Mouse (Mus musculus) cerebellum, adult 8-10 months (tissue): Measurements from ENCODE around the gene Rinl.

Experiments
- DNase-seq: peaks from one replicate; pipeline ENCODE4 v3.0.0; 2022

Gene Rinl

DNA sequence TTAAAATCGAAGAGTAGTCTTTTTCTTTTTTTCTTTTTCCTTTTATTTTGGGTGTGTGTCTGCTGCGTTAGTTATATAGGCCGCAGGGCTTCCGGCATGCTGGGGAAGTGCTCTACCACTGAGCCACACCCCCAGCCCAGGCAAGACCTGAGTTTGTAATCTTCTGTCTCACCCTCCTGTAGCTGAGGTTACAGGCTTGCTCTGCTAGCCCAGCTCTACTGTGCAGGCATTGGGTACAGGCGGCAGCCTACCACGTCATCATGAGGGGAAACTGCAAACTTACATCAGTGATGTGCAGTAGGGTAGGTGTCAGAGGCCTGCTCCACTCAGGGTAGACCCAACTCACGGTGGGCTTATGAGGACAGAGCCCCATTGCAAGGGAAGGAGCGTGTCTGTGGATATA is 7.5 kb upstream of the Rinl start:
- no peak for DNase-seq

DNA sequence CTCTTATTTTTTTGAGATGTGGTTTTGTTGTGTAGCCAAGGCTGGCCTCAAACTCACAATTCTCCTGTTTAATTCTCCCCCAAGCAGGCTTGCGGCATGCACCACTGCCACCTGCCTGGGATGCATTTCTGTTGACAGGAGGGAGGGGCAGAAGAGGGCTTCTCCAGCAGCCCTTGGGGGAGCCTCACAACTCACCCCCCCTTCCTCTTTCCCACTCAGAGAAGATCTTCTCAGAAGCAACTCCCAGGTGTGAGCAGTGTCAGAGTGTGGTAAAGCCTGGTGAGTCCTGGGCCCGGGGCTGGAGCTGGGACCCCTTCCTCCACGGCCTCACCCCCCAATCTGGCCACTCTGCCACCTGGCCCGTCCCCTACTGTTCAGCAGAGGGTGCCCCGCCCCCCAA is 3.6 kb upstream of the Rinl start:
- DNase-seq, result no peak

DNA sequence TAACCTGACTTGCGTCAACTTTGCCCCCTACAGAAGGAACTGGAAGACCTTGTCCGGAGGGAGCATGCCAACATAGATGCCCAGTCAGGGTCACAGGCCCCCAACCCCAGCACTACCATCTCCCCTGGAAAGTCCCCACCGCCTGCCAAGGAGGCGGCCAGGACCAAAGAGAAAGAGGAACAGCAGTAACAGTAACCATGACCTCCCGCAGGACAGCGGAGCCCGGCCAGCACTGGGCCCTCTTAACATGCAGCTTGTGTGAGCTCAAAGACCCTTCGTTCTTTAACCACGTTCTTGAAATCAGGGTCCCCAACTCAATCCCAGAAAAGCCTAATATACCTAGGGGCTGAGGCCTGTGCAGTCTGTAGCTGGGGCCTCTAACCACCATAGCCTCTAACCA is 885 bp upstream of the Rinl start:
- DNase-seq, result no peak

DNA sequence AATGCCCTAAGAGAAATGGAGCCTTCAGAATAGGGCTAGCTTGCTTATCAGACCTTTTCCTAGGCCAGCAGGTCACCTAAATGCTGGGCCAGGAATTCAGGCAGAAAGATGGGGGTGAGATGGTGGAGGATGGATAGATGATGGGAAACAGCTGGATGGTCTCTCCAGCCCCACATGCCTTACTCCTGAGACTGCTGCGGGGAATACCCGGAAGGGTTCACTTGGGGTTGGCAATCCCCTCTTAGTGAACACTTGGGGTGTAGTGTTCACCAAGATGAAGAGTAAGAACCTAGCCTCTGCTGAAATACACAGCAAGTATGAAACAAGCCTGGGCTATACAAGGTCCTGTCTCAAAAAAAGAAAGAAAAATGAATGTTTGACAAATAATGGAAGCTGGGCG is 466 bp downstream of the Rinl start:
- no peak for DNase-seq

DNA sequence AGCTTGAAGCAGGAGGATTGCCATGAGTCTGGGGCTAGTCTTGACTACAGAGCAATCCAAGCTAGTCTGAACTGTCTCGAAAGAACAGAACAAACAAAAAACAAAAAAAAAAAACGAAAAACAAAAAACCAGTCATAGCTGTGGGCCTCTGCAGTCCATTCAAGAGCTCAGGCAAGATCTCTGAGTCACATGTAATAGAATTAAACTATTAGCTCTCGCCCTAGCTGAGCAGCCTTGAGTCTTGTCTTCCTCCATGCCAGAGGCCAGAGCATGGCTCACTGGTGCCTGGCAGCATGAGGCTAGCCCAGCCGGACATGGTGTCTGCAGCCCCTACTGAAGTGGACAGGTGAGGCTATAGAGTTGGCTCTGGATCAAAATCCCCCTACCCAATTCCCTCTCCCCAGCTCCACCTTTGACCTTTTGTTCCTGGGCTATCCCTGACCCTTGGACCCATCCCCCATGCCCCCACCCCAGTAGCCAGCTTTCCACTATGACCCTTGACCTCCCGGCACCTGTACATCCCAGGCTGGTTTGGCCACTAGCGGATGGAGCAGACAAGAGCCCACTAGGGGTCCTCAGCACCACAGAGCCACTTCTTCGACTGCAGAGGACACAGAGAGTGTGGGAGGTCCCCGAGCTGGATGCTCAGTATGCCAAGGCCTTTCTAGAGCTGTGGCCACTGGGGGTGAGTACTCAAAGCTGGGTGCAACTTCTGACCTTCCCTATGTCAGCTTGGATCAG is 1.5 kb downstream of the Rinl start:
- DNase-seq, result no peak

DNA sequence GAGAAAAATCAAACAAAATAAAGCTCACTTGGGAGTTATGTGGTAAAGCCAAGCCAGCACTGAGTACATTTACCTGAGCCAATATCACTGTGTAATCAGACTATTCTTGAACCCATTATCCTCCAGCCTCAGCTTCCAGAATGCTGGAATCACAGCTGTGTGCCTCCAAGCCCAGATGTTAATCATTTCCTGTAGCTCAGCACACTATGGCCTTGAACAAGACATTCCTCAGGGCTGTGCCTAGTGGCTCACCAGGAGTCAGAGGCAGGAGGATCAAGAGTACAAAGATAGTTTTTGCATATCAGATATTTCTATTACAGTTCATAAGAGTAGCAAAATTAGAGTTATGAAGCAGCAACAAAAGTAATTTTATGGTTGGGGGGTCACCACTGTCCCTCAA is 2.9 kb downstream of the Rinl start:
- no peak for DNase-seq

DNA sequence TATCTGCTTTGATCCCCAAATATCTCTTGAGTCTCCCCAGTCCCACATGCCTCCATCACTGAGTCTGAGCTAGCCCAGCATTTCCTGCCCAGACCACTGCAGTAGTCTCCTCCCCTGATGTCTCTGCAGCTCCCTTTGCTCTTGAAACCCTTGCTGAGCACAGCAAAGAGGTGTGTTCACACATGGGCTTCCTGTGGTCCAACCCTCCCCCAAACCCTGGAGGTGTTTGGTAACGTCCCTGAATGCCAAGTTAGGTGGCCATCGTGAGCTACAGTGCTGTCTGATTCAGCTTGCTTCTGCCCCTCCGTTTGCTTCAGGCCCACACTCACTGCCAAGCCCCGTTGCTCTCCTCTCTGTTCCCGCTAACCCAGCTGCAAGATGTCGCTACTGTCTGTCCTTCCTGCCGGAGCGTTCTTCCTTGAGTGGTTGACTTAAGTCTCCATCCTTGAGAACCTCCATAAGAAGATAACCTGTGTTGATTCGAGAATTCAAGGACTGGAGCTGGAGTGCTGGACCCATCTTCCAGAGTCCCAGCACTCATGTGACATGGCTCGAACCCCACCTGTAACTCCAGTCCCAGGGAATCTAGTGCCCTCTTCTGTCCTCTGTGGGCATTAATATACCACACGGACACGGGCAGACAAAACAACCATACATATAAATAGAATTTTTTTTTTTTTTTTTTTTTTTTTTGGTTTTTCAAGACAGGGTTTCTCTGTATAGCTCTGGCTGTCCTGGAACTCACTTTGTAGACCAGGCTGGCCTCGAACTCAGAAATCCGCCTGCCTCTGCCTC is 3.8 kb downstream of the Rinl start:
- no peak for DNase-seq

DNA sequence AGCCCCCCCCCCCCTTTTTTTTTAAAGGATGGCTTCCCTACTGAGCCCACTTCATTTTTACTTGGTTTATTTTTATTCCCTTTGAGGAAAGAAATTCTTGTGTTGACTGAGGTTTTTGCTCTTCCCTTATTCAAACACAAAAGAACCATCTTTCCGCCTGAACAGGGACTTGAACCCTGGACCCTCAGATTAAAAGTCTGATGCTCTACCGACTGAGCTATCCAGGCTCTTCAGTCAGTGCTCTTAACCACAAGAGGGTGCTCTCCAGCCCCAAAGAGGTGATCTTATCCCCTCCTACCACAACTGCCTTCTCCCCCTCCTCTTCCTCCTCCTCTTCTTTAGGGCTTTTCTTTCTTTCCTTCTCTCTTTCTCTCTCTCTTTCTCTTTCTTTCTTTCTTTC is 5.1 kb downstream of the Rinl start:
- no peak for DNase-seq

DNA sequence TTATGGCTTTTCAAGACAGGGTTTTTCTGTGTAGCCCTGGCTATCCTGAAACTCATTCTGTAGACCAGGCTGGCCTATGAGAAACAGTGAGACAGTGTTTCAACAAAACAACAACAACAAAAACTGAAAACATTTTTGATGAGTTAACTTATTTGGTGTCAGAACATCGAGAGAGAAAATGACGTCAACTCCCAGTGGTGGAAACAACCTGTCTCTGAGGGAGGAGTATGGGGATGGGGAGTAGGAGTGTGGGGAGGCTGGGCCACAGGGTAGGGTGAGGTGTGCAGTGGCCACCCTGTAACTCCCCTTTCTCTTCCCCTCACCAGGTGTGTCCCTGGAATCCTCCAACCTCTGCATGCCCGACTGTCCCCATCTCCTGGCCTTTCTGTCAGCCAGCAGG is 5.7 kb downstream of the Rinl start:
- DNase-seq, result no peak

DNA sequence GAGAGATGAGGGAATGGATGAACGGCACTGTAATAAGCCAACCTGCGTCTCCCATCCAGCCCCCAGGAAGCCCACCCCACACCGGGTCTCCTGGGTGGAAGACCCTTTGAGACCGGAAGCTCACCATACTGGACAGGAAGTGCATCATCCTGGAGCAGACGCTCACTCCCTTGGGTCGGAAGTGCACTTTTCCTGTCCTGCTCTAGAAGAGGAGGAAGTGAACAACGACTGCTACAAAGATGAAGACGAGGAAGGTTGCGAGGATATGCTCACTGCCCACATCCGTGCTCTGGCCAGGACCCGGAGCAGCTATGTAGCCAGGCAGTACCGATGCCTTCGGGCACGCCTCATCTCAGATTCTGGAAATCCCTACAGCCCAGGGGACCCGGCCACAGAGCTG is 7.1 kb downstream of the Rinl start:
- DNase-seq, result no peak

DNA sequence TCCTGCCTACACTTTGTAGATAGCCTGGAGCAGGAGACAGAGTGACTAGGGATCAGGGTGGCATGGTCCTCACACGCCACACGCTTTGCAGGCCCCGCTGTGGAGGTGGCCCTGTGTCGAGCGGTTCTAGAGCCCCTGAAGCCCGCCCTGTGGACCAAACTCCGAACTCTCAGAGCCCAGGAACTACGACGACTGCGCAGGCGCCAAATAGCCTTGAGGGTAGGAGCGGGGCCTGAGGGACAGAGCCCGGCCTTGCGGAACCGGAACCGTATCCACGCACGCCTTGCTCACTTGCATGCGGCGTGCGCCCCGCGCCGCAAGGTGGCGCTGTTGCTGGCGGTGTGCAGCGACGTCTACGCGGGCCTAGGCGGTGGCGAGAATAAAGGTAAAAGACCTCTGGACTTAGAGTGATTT is 7.8 kb downstream of the Rinl start:
- DNase-seq, result peak; percentile 86

DNA sequence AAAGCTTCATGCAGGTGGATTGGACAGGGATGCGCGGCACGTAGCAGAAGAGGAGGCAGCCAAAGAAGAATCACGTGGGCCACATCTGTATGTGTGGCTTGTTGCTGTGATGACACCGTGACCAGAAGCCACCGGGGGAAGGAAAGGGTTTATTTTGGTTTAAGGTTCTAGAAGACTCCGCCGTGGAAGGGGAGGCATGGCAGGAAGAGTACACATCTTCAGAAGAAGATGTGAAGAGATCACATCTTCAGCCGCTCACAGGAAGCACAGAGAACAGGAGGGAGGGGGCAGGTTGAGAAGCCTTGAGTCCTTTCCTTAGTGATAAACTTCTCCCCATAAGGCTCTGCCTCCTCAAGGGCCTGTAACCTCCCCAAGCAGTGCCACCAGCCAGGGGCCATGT is 11.2 kb downstream of the Rinl start:
- no peak for DNase-seq

DNA sequence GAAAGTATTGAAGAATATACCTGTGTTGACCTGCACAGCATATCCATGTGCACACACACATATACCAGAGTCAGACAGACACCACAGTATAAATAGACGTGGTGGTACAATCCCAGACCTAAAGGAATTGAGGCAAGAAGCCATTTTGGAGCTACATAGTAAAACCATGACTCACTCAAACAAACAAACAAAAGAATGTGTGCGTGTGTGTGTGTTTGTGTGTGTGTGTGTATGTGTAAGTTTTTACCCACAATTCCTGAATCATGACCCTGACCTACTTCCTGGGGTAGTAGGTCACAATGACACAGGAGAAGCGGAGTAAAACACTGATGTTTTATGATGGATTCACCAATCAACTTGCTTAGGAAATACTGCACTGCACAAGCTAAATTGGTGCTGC is 12.7 kb downstream of the Rinl start:
- DNase-seq, result no peak

DNA sequence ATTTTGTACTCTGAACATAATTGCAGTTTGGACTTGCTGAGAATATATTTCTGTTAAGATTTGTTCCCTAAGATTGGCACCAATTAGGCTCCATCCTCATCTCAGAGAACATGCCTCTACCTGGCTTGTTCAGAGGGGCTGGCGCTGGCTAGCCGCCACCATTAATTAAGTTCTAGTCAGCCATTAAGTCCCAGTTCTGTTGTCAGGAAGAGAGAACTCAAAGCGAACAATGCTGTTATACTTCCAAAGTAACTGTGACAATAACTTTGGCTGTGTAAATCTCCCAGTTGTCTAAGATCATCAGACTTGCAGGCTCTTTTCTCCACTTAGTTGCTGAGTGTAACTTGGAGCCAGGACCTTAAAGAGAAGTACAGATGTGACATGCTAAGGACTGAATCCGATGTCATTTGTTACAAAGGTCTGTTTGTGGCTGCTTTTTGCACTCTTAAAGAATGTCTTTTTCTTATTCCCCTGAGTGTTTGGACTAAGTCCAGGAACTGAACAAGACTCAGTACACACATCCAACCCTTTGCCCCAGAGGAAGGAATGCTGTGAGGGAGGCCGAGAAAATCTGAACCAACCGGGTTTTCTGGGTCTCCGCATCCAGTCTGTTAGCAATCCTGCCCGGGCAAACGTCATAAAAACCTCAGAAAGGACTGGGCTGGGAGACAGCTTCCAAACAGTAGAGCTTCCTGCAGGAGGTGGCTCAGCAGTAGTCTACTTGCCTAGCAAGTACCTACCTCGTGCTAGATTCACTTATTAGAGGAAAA is 13.3 kb downstream of the Rinl start:
- no peak for DNase-seq

DNA sequence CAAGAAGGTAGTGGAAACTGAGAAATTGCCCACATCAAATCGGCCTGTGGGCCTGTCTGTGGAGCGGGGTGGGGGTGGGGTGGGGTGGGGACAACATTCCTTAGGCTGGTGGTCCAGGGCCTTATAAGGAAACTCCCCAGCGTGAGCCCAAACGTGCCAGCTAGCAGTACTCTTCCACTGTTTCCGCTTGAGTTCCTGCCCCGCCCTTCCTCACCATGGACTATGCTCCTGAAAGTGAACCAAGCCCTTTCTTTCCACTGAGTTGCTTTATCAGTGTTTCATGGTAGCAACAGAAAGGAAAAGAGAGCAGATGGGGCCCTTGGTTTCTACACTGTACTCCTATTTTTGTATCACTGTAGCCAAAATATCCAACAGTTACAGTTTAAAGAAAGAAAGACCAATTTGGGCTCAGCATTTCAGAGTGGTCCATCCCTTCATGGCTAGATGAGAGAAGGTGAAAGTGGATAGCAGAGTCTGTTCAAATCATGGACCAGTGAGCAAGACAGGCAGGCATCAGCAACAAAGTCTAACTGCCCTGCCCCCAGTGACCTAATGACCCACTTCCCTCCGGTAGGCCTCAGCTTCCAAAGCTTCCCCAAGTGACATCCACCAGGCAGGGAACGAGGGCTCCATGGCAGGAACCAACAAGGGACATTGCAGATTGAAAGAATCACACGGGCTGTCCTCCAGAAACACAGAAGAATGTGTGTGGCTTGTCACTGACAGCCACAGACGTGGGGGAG is 14.2 kb downstream of the Rinl start:
- DNase-seq, result no peak

DNA sequence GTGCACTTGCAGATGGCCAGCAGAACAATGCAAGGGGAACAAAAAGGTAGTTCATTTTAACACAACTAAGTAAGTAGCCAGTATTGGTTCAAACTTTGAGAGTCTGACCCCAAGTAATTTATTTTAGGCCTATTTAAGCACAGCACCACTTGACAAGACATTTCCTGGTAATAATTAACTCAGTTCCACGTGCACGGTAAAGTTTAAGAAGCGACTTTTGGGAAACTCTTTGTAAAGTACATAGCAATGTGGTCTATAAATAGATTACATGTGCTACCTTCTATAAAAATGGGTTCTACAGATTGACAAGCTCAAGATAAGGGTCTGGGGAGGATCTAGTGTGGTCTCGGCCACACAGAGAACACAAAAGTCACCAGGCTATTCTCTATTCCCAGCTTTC is 15.0 kb downstream of the Rinl start:
- DNase-seq, result no peak

DNA sequence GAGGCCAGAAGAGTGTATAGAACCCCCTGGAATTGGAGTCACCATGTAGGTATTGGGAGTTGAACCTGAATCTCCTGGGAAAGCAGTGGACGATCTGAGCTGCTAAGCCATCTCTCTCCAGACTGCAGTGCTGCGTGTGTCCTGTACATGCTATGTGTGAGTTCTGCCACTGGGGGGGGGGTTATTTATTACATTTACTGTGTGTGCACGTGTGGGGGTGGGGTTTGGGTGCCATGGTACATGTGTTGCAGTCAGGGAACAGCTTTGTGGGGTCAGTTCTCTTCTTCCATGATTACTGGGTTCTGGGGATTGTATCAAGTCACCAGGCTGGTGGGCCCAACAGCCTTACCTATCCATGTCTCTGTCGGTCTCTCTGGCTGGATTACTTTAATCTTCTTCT is 18.1 kb downstream of the Rinl start:
- DNase-seq, result no peak

DNA sequence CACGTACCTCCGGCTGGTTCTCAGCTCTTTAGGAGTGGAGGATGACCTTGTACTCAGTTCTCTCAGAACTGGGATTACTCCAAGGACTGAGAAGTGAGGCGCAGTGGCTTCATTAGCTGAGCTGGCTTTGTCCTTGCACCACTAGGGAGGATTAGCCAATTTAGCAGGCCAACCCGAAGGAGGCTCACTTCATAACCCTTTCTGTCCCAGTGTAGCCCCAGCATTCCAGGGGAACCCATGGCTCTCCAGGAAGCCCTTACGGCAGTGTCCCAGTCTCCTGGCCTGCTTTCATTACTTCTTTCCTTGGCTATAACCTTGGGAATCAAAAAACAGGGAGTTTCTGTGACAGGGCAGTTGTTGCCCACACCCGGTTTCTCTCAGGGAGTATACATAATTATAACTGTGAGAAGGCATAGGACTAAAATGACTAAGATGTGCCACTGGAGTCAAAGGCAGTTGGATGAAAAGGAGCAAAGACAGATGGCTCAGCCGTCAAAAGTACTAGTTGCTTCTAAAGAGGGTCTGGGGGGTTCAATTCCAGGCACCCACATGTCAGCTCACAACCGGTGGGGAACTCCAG is 19.0 kb downstream of the Rinl start:
- DNase-seq, result no peak

DNA sequence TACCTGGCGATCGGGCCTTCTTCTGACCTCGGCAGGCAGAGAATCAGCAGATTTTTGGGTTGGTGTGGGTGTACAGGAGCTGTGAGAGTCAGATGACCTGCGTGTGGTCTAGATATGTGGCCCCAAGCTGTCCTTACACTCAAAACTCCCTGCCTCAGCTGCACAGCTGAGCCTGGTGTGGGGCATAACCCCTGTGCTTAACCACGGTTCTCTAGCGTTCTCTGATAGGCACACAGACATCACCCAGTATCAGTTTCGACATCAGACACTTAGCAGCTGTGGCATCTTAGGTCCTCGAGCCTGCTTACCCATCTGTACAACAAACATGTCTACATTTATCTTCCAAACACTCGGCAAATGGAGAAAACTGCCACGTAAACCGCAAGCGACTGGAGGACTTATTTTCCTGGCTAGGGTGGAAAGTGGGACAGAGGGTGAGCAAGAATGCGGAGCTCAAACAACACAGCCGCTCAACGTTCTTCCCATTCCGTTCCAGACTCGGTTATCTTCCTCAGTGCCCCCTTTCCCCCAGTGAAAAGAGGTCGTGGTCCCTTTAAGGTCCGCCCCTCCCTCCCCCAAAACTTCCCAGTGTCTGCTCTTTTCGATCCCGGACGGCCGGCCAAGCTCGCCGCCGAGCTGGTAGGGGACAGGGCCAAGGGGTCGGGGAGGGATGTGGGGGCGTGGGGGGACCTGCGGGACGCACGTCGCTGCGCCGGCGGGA is 19.6 kb downstream of the Rinl start, which contains the start of gene Hnrnpl:
Hnrnpl (plus strand) TSS at position 321 of the 721 bp plus-strand sequence.
- DNase-seq, result no peak

DNA sequence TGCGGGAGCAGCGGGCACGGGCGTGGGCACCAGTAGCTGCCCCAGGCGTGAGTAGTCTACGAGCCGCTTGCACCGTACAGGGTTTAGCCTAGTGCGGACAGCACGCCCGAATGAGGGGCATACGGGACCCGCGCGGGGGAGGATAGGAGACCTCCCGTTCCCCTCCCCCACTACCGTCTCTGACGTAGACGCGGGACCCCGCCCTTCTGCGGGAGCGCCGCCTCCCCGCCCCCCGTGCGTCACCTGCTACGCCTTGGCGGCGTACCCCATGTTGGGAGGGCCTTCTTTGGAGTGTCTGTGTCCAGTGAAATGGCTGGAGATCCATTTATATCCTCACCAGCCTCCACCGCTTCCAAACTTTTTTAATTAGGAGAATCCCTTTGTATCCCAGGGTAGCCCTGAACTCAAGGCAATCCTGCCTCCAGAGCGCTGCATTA is 20.2 kb downstream of the Rinl start:
- DNase-seq, result peak; percentile 96

DNA sequence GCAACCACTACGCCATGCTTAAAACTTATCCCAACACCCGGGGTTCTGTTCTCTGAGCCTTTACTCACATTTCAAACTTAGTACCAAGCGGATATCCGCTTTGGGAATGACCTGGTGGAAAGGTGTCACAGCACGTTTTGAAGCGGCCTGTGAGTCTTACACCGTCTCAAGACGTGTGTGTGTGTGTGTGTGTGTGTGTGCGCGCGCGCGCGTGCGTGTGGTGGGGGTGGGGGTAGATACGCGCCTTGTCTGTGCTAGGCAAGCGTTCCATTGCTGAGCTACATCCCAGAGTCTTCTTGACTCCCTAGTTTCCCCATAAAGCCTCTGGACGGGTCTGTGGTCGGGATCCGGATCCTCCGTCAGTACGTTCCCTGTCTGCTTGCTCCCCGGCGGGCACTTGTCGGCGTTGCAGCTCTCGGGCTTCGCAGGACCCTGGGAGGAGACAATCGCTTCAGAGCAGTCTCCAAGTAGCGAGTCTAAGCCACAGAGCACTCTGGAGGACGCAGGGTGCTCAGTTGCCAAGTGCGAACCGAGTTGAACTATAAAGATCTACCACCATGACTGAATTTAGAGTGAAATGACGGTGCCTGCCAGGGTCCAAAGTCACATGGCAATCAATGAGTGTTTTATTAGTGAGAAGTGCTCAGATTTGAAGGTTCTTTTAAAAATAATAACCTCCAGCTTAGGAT is 20.8 kb downstream of the Rinl start:
- DNase-seq, result peak; percentile 62
